30 mouse cellular contexts compared by ENCODE assay signal in the genomic region with DNA sequence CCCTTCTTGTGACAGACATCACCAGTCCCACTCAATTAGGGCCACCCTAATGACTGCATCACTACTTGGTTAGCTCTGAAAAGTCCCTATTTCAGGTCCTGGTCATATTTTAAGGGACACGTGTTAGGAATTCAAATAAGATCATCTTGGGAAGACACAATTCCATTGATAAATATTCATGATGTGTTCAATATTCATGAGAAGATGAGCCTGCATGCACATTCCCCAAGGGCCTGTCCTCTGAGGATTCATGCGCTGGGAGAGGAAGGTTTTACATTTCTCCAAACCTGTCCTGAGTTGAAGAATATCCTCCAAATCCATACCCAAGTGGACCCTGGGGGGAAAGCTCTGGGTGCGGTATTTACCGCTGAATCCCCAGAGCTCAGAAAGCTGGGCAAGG. TPM values are rescaled to one million over a fixed set of nuclear protein-coding genes. Genes with fewer than 3 reads are reported as not detected.
A peak's percentile ranks its signal among the peaks of the same experiment; 100 is the strongest.
DNase-seq lines count a peak whose midpoint lies in the region; ATAC-seq and TF ChIP-seq lines count a peak whose summit lies in the region.
"Had no signal": no experiment of that assay in that cellular context is flagged by ENCODE, and none has a peak within 500 bp of the region (broad histone marks: within the 10 kb centered on the region; RNA-seq: fewer than 3 reads in every experiment).

No protein-coding gene starts in this region.

- TF ChIP-seq CTCF in layer of hippocampus, adult 2 months (conservative IDR thresholded peaks at IDR 0.05): no peak

- H3K9ac ChIP-seq in forebrain, embryonic 13.5 days: no peak overlapping the region
- H3K9ac ChIP-seq in hindbrain, embryonic 13.5 days: no peak overlapping the region
- H3K9ac ChIP-seq in midbrain, embryonic 15.5 days: no peak overlapping the region
- H3K9ac ChIP-seq: embryonic facial prominence, embryonic 12.5 days; stomach, embryonic 15.5 days had no signal

- no peaks in the 10 kb centered on the region for H3K27me3 ChIP-seq in forebrain, embryonic 13.5 days
- H3K27me3 ChIP-seq in forebrain, embryonic 10.5 days (ENCODE audit: poor library complexity, severe bottlenecking): peaks cover 19% of the 10 kb centered on the region
- H3K27me3 ChIP-seq in hindbrain, embryonic 13.5 days: peaks cover 17% of the 10 kb centered on the region; the same call in 1 of the 2 replicates
- no peaks in the 10 kb centered on the region; the same call in 1 of the 2 replicates for H3K27me3 ChIP-seq in midbrain, embryonic 15.5 days (replicated peaks)
- H3K27me3 ChIP-seq: embryonic facial prominence, embryonic 12.5 days; stomach, embryonic 15.5 days had no signal

- WGBS in forebrain, embryonic 13.5 days: 76% methylated on average over 4 of the region's 4 CpGs
- WGBS in forebrain, embryonic 10.5 days: 90% methylated on average over 4 of the region's 4 CpGs
- 49% methylated on average over 4 of the region's 4 CpGs for WGBS in hindbrain, embryonic 13.5 days
- WGBS in midbrain, embryonic 15.5 days: 48% methylated on average over 4 of the region's 4 CpGs

- H3K36me3 ChIP-seq in forebrain, embryonic 13.5 days (ENCODE audit: poor library complexity, severe bottlenecking): no peaks in the 10 kb centered on the region
- no peaks in the 10 kb centered on the region for H3K36me3 ChIP-seq in forebrain, embryonic 10.5 days (replicated peaks)
- H3K36me3 ChIP-seq in hindbrain, embryonic 13.5 days: no peaks in the 10 kb centered on the region
- H3K36me3 ChIP-seq in midbrain, embryonic 15.5 days (replicated peaks): no peaks in the 10 kb centered on the region
- H3K36me3 ChIP-seq: embryonic facial prominence, embryonic 12.5 days; limb, embryonic 10.5 days; stomach, embryonic 15.5 days had no signal

- ATAC-seq in forebrain, embryonic 13.5 days: 0 out of 2 replicates have a peak, but pooled peaks have one; percentile 12
- ATAC-seq in hindbrain, embryonic 13.5 days (ENCODE audit: low FRiP score): no peak; the same call in 1 of the 2 replicates
- peak; percentile 28; the same call in 1 of the 2 replicates for ATAC-seq in midbrain, embryonic 15.5 days (replicated peaks)

- H3K4me1 ChIP-seq in forebrain, embryonic 13.5 days: peaks cover 25% of the 10 kb centered on the region
- H3K4me1 ChIP-seq in forebrain, embryonic 10.5 days: peaks cover 42% of the 10 kb centered on the region
- peaks cover 36% of the 10 kb centered on the region for H3K4me1 ChIP-seq in hindbrain, embryonic 13.5 days (replicated peaks)
- peaks cover 31% of the 10 kb centered on the region for H3K4me1 ChIP-seq in midbrain, embryonic 15.5 days

- no peak for DNase-seq in forebrain, embryonic 10.5 days (ENCODE audit: extremely low spot score, low spot score)
- DNase-seq in layer of hippocampus, adult 2 months (ENCODE audit: low spot score in 2 of 2): no peak
- DNase-seq in layer of hippocampus, postnatal 10 days (ENCODE audit: low spot score in 2 of 2): no peak
- no peak for DNase-seq in right cerebral cortex, adult 18-20 months
- DNase-seq: adrenal gland, postnatal 25 days; cerebellum, adult 18-20 months; cerebellum, postnatal 25 days; gastrocnemius, postnatal 36 days; heart, postnatal 10 days; kidney, adult 18-20 months; kidney, postnatal 14 days; lung, adult 18-20 months; lung, postnatal 14 days; thymus, adult 18-20 months had no signal

- H3K9me3 ChIP-seq in forebrain, embryonic 13.5 days (replicated peaks): no peaks in the 10 kb centered on the region
- no peaks in the 10 kb centered on the region for H3K9me3 ChIP-seq in forebrain, embryonic 10.5 days
- H3K9me3 ChIP-seq in hindbrain, embryonic 13.5 days: no peaks in the 10 kb centered on the region
- H3K9me3 ChIP-seq in midbrain, embryonic 15.5 days: no peaks in the 10 kb centered on the region
- H3K9me3 ChIP-seq: embryonic facial prominence, embryonic 12.5 days; limb, embryonic 10.5 days; megakaryocyte, embryonic 14.5 days; stomach, embryonic 15.5 days had no signal

- H3K4me2 ChIP-seq in forebrain, embryonic 13.5 days: no peak overlapping the region
- no peak overlapping the region for H3K4me2 ChIP-seq in hindbrain, embryonic 13.5 days
- H3K4me2 ChIP-seq in midbrain, embryonic 15.5 days: no peak overlapping the region
- H3K4me2 ChIP-seq: embryonic facial prominence, embryonic 12.5 days; heart, embryonic 11.5 days; stomach, embryonic 15.5 days had no signal

- no peak overlapping the region for H3K27ac ChIP-seq in forebrain, embryonic 13.5 days
- no peak overlapping the region for H3K27ac ChIP-seq in forebrain, embryonic 10.5 days
- H3K27ac ChIP-seq in layer of hippocampus, adult 2 months: peak overlapping the region; percentile 52; the same call in 1 of the 2 replicates
- H3K27ac ChIP-seq in hindbrain, embryonic 13.5 days: 0 out of 2 replicates have a peak overlapping the region, but pooled peaks have one; percentile 24
- H3K27ac ChIP-seq in midbrain, embryonic 15.5 days: peak overlapping the region; percentile 3; the same call in 1 of the 2 replicates
- H3K27ac ChIP-seq: embryonic facial prominence, embryonic 12.5 days; limb, embryonic 10.5 days; stomach, embryonic 15.5 days had no signal

- no peak overlapping the region for H3K4me3 ChIP-seq in forebrain, embryonic 13.5 days
- H3K4me3 ChIP-seq in forebrain, embryonic 10.5 days: no peak overlapping the region
- no peak overlapping the region for H3K4me3 ChIP-seq in layer of hippocampus, adult 2 months
- no peak overlapping the region for H3K4me3 ChIP-seq in hindbrain, embryonic 13.5 days
- H3K4me3 ChIP-seq in midbrain, embryonic 15.5 days: no peak overlapping the region
- H3K4me3 ChIP-seq: embryonic facial prominence, embryonic 12.5 days; limb, embryonic 10.5 days; myocyte; stomach, embryonic 15.5 days had no signal

RNA-seq across cellular contexts. Expression of gene Rab17, which starts 6.5 kb away (rescaled TPM):
- polyA plus RNA-seq in forebrain, embryonic 13.5 days (2015; fragmentation: Nextera tagmentation; extraction: Ambion mirVana): not detected in 2 replicates
- 0.10 and 0.22 TPM in 2 replicates for polyA plus RNA-seq in forebrain, embryonic 10.5 days (2016; fragmentation: Nextera tagmentation; extraction: Ambion mirVana)
- not detected for total RNA-seq in layer of hippocampus, adult 2 months (2021)
- under 1 TPM in 1 of 2 experiments, not detected in 1; 0.40 TPM for total RNA-seq in layer of hippocampus, postnatal 10 days (2021)
- polyA plus RNA-seq in hindbrain, embryonic 13.5 days (2015; fragmentation: Nextera tagmentation; extraction: Ambion mirVana): 0.25 and 0.55 TPM in 2 replicates
- polyA plus RNA-seq in midbrain, embryonic 15.5 days (2015; fragmentation: Nextera tagmentation; extraction: Ambion mirVana): 0.18 TPM in 1 of 2 replicates, not detected in the other
- total RNA-seq: adrenal gland, postnatal 25 days; gastrocnemius, postnatal 36 days; layer of hippocampus, adult 8-10 months; left cerebral cortex, adult 18-20 months; MEL; neutrophil, adult 5-6 weeks had no signal
- polyA plus RNA-seq: myocyte had no signal

RNA-seq across cellular contexts. Expression of gene Lrrfip1, which starts 22.6 kb away (rescaled TPM):
- polyA plus RNA-seq in forebrain, embryonic 13.5 days (2015; fragmentation: Nextera tagmentation; extraction: Ambion mirVana): 21.6 and 22.1 TPM in 2 replicates
- 25.1 and 26.4 TPM in 2 replicates for polyA plus RNA-seq in forebrain, embryonic 10.5 days (2016; fragmentation: Nextera tagmentation; extraction: Ambion mirVana)
- 10 to 100 TPM; 77.6 to 82.3 TPM for total RNA-seq in layer of hippocampus, adult 2 months (2021)
- 10 to 100 TPM; 73.9 to 88.3 TPM for total RNA-seq in layer of hippocampus, postnatal 10 days (2021)
- 35.5 and 39.1 TPM in 2 replicates for polyA plus RNA-seq in hindbrain, embryonic 13.5 days (2015; fragmentation: Nextera tagmentation; extraction: Ambion mirVana)
- 34.3 and 38.0 TPM in 2 replicates for polyA plus RNA-seq in midbrain, embryonic 15.5 days (2015; fragmentation: Nextera tagmentation; extraction: Ambion mirVana)

RNA-seq across cellular contexts. Expression of gene Prlh, which starts 23.1 kb away (rescaled TPM):
- polyA plus RNA-seq in forebrain, embryonic 13.5 days (2015; fragmentation: Nextera tagmentation; extraction: Ambion mirVana): not detected in 2 replicates
- polyA plus RNA-seq in forebrain, embryonic 10.5 days (2016; fragmentation: Nextera tagmentation; extraction: Ambion mirVana): not detected in 2 replicates
- not detected for total RNA-seq in layer of hippocampus, adult 2 months (2021)
- total RNA-seq in layer of hippocampus, postnatal 10 days (2021): not detected
- not detected in 2 replicates for polyA plus RNA-seq in hindbrain, embryonic 13.5 days (2015; fragmentation: Nextera tagmentation; extraction: Ambion mirVana)
- not detected in 2 replicates for polyA plus RNA-seq in midbrain, embryonic 15.5 days (2015; fragmentation: Nextera tagmentation; extraction: Ambion mirVana)
- total RNA-seq: adrenal gland, postnatal 25 days; CH12.LX; gastrocnemius, postnatal 36 days; heart, postnatal 10 days; layer of hippocampus, adult 8-10 months; left cerebral cortex, adult 18-20 months; liver, adult 2 months; MEL; neutrophil, adult 5-6 weeks had no signal
- polyA plus RNA-seq: embryonic facial prominence, embryonic 12.5 days; heart, embryonic 11.5 days; limb, embryonic 10.5 days; liver, adult 2 months; myocyte; stomach, embryonic 15.5 days; urinary bladder, adult 2 months had no signal

Comparison
In these comparisons a context has a peak if more than half of its experiments do, and no peak if none do; other contexts are left out.
1. H3K27ac ChIP-seq: peak in layer of hippocampus, adult 2 months (single experiment), hindbrain, embryonic 13.5 days (single experiment) and midbrain, embryonic 15.5 days (single experiment); none in forebrain, embryonic 13.5 days (single experiment) and forebrain, embryonic 10.5 days (single experiment).